Mouse (Mus musculus): ENCODE measurements around the gene Tsks.

- TF ChIP-seq CTCF (IDR thresholded peaks at IDR 0.05; ENCODE audit: low read depth, low read length) (no peak), POLR2A (IDR thresholded peaks at IDR 0.05; ENCODE audit: borderline replicate concordance, low read depth, low read length) (0 out of 2 replicates have a peak, but pooled peaks have one; percentile 3)
These were observed 54.4 kb downstream of the Tsks start, which contains the start of gene Irf3 for GRCm38 (mm10) chr7:44997231-44997939.

All from bone marrow macrophage, adult 2 months (primary cell).